Mouse (Mus musculus): Measurements from ENCODE around the gene Hdlbp.

Hdlbp gene

GRCm38 (mm10) chr1:93445111-93445821 is 33.3 kb downstream of the Hdlbp start:
- DNase-seq = peak; percentile 79

- DNase-seq = peak; percentile 58
Observed at GRCm38 (mm10) chr1:93444405-93445110, 34.1 kb downstream of the Hdlbp start.

- DNase-seq = no peak
Observed at GRCm38 (mm10) chr1:93439321-93439720, 39.3 kb downstream of the Hdlbp start.

GRCm38 (mm10) chr1:93432087-93432486 is 46.5 kb downstream of the Hdlbp start:
- no peak for DNase-seq

- no peak for DNase-seq
Observed at GRCm38 (mm10) chr1:93403403-93403802, 75.2 kb downstream of the Hdlbp start.

GRCm38 (mm10) chr1:93401191-93402052 is 77.2 kb downstream of the Hdlbp start:
- DNase-seq = peak; percentile 2

GRCm38 (mm10) chr1:93388906-93389305 is 89.7 kb downstream of the Hdlbp start:
- no peak for DNase-seq

GRCm38 (mm10) chr1:93387198-93387597 is 91.4 kb downstream of the Hdlbp start:
- DNase-seq = no peak

GRCm38 (mm10) chr1:93379117-93379516 is 99.5 kb downstream of the Hdlbp start:
- peak; percentile 3 for DNase-seq

GRCm38 (mm10) chr1:93377307-93377706 is 101.3 kb downstream of the Hdlbp start:
- DNase-seq = no peak

- DNase-seq = no peak
Observed at GRCm38 (mm10) chr1:93373665-93374064, 105.0 kb downstream of the Hdlbp start, which contains the start of gene Ano7. Gene Ano7, plus strand, starts transcription at chr1:93373930.

- DNase-seq = no peak
Observed at GRCm38 (mm10) chr1:93365641-93366040, 113.0 kb downstream of the Hdlbp start.

- DNase-seq = no peak
Observed at GRCm38 (mm10) chr1:93362661-93363060, 116.0 kb downstream of the Hdlbp start.

All from thymus, postnatal 25 days (tissue).